Mouse (Mus musculus): ENCODE measurements around the gene Crym. TPM values are rescaled to one million over a fixed set of nuclear protein-coding genes. Genes with fewer than 3 reads are reported as not detected.

The Crym gene
- polyA plus RNA-seq, 1 experiment from 2014 or later = 32.3 TPM

GRCm38 (mm10) chr7:120150257-120150656 is 51.7 kb downstream of the Crym start:
- no peak overlapping the region for H3K4me2 ChIP-seq (ENCODE audit: low read length)
- H3K4me1 ChIP-seq (ENCODE audit: control insufficient read depth, insufficient read depth, low read length) = no peaks in the 10 kb centered on the region
- ATAC-seq = no peak
- H3K27me3 ChIP-seq (ENCODE audit: control insufficient read depth, insufficient read depth, low read depth, low read length) = no peaks in the 10 kb centered on the region
- H3K9me3 ChIP-seq (replicated peaks; ENCODE audit: control insufficient read depth, low read length, poor library complexity, severe bottlenecking) = no peaks in the 10 kb centered on the region
- H3K27ac ChIP-seq (ENCODE audit: low read length) = no peak overlapping the region
- WGBS = 10% methylated on average over 3 of the region's 3 CpGs
- H3K9ac ChIP-seq (ENCODE audit: low read depth, low read length) = no peak overlapping the region
- no peak overlapping the region for H3K4me3 ChIP-seq (ENCODE audit: low read depth, low read length)
- no peaks in the 10 kb centered on the region for H3K36me3 ChIP-seq (ENCODE audit: control insufficient read depth, insufficient read depth, low read length)

GRCm38 (mm10) chr7:120145191-120145590 is 56.7 kb downstream of the Crym start, which contains the start of gene Zp2:
TSS of gene Zp2 (minus strand) at chr7:120145291.
- Histone ChIP-seq H3K4me3 (ENCODE audit: low read depth, low read length) (no peak within 1 kb of the TSS), H3K27ac (ENCODE audit: low read length) (no peak within 1 kb of the TSS), H3K27me3 (ENCODE audit: control insufficient read depth, insufficient read depth, low read depth, low read length) (peaks cover 2% of the 10 kb centered on the region; the same call in 1 of the 2 replicates), H3K9me3 (replicated peaks; ENCODE audit: control insufficient read depth, low read length, poor library complexity, severe bottlenecking) (no peaks in the 10 kb centered on the region), H3K9ac (ENCODE audit: low read depth, low read length) (no peak within 1 kb of the TSS), H3K4me1 (ENCODE audit: control insufficient read depth, insufficient read depth, low read length) (no peaks in the 10 kb centered on the region), H3K36me3 (ENCODE audit: control insufficient read depth, insufficient read depth, low read length) (no peaks in the 10 kb centered on the region), H3K4me2 (ENCODE audit: low read length) (no peak within 1 kb of the TSS)
- ATAC-seq = no peak
- 89% methylated on average over 9 of the region's 9 CpGs for WGBS

GRCm38 (mm10) chr7:120142743-120143142 is 59.2 kb downstream of the Crym start:
- WGBS = 93% methylated on average over 1 of the region's 1 CpGs
- peaks cover 2% of the 10 kb centered on the region; the same call in 1 of the 2 replicates for H3K27me3 ChIP-seq (ENCODE audit: control insufficient read depth, insufficient read depth, low read depth, low read length)
- H3K27ac ChIP-seq (ENCODE audit: low read length) = no peak overlapping the region
- no peaks in the 10 kb centered on the region for H3K4me1 ChIP-seq (ENCODE audit: control insufficient read depth, insufficient read depth, low read length)
- H3K9me3 ChIP-seq (replicated peaks; ENCODE audit: control insufficient read depth, low read length, poor library complexity, severe bottlenecking) = no peaks in the 10 kb centered on the region
- no peak overlapping the region for H3K9ac ChIP-seq (ENCODE audit: low read depth, low read length)
- H3K4me2 ChIP-seq (ENCODE audit: low read length) = no peak overlapping the region
- no peak overlapping the region for H3K4me3 ChIP-seq (ENCODE audit: low read depth, low read length)
- no peaks in the 10 kb centered on the region for H3K36me3 ChIP-seq (ENCODE audit: control insufficient read depth, insufficient read depth, low read length)
- ATAC-seq = no peak

Other genes with a start within 250 kb of the Crym start
- gene Dnah3, start 106.8 kb downstream of the Crym start, polyA plus RNA-seq (2015; fragmentation: Nextera tagmentation; extraction: Ambion mirVana) = 0.11 and 0.15 TPM in 2 replicates
- 12.9 and 31.7 TPM in 2 replicates for gene Tmem159, start 99.8 kb downstream of the Crym start, polyA plus RNA-seq (2015; fragmentation: Nextera tagmentation; extraction: Ambion mirVana)
- not detected in 2 replicates for gene Zp2, start 56.8 kb downstream of the Crym start, polyA plus RNA-seq (2015; fragmentation: Nextera tagmentation; extraction: Ambion mirVana)
- not detected in 2 replicates for gene Anks4b, start 28.3 kb downstream of the Crym start, polyA plus RNA-seq (2015; fragmentation: Nextera tagmentation; extraction: Ambion mirVana)
- not detected in 2 replicates for gene Abca14, start 1.9 kb upstream of the Crym start, polyA plus RNA-seq (2015; fragmentation: Nextera tagmentation; extraction: Ambion mirVana)
- gene Abca15, start 126.6 kb upstream of the Crym start, polyA plus RNA-seq (2015; fragmentation: Nextera tagmentation; extraction: Ambion mirVana) = not detected in 2 replicates
- not detected in 2 replicates for gene Abca16, start 207.5 kb upstream of the Crym start, polyA plus RNA-seq (2015; fragmentation: Nextera tagmentation; extraction: Ambion mirVana)

All from midbrain, embryonic 16.5 days (tissue).